Mouse (Mus musculus) stomach, postnatal 0 days (tissue): Measurements from ENCODE around the gene Flt3. TPM values are rescaled to one million over a fixed set of nuclear protein-coding genes. Genes with fewer than 3 reads are reported as not detected.

ENCODE experiments used
- ATAC-seq: fragments of 200-750 bp; cut with Nextera tagmentation; 2 replicates; pipeline ENCODE4 v1.8.0; 2017; ENCODE audit not compliant: low FRiP score, low TSS enrichment
- DNase-seq: peaks from one replicate; pipeline ENCODE4 v3.0.0-alpha.2; 2016; ENCODE audit warnings: low spot score
- H3K27ac ChIP-seq: fragments of 300-500 bp; sonication (generic); replicated peaks from 2 replicates; pipeline ENCODE4 v1.5.1; 2014; ENCODE audit warnings: mild to moderate bottlenecking, control low read depth
- H3K27me3 ChIP-seq: fragments of 300-500 bp; sonication (generic); 2 replicates; pipeline ENCODE4 v1.6.1; 2014; ENCODE audit warnings: low read length; ENCODE audit not compliant: control insufficient read depth, insufficient read depth
- H3K36me3 ChIP-seq: fragments of 300-500 bp; sonication (generic); 2 replicates; pipeline ENCODE4 v1.6.1; 2014; ENCODE audit warnings: low read length, mixed read lengths; ENCODE audit not compliant: control insufficient read depth, insufficient read depth
- H3K4me1 ChIP-seq: fragments of 300-500 bp; sonication (generic); replicated peaks from 2 replicates; pipeline ENCODE4 v1.6.1; 2014; ENCODE audit warnings: antibody characterized with exemption; ENCODE audit not compliant: control insufficient read depth, insufficient read depth
- H3K4me2 ChIP-seq: fragments of 300-500 bp; sonication (generic); replicated peaks from 2 replicates; pipeline ENCODE4 v1.6.1; 2014; ENCODE audit warnings: low read depth, mild to moderate bottlenecking, control low read depth, moderate library complexity
- H3K4me3 ChIP-seq: fragments of 300-500 bp; sonication (generic); 2 replicates; pipeline ENCODE4 v1.5.1; 2014; ENCODE audit warnings: low read depth, low read length, control low read depth
- H3K9ac ChIP-seq: fragments of 300-500 bp; sonication (generic); 2 replicates; pipeline ENCODE4 v1.6.1; 2014; ENCODE audit warnings: mild to moderate bottlenecking, low read length, control low read depth, mixed read lengths
- H3K9me3 ChIP-seq: fragments of 300-500 bp; sonication (generic); 2 replicates; pipeline ENCODE4 v1.6.1; 2016; ENCODE audit warnings: low read length; ENCODE audit not compliant: control insufficient read depth
- CTCF ChIP-seq: IDR thresholded peaks from 2 replicates; pipeline ENCODE4 v1.5.1; 2016; ENCODE audit warnings: antibody characterized with exemption, low read depth, mild to moderate bottlenecking, moderate library complexity
- EP300 ChIP-seq: optimal IDR thresholded peaks from 2 replicates; pipeline ENCODE3; 2016; ENCODE audit warnings: antibody characterized with exemption
- WGBS: fragments of 180-500 bp; shearing (Covaris S2); extraction: QIAGEN DNeasy Blood & Tissue Kit; methylation state at CpG from one replicate; pipeline ENCODE4 v1.1.7; 2014; 5-methylcytosine and 5-hydroxymethylcytosine counted together
- polyA plus RNA-seq: library from polyadenylated mRNA; unstranded; fragments of >200 nt; fragmentation: Nextera tagmentation; extraction: Ambion mirVana; gene quantifications from 2 replicates; pipeline ENCODE4 v1.2.1, GENCODE M21; 2015

The Flt3 gene
- polyA plus RNA-seq, 1 experiment from 2014 or later: 0.10 TPM

DNA sequence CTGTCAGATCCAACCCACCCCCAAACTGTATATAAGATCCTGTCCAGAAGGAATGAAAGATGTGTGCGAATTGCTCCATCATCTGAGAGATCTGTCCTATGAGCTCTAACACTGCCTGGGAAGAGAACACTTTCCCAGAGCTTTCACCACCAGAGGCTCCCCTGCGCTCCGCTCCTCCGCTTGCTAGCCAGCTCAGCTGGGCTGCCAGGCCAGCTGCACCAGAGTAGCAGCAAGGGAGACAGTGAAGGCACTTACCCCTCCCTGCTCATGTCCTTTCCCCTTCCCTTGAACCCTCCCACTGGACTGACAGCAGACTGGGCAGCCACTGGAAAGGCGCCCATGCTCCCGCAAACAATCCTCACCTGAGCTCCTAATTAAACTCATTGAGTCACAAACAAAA, 23.3 kb upstream of the Flt3 start:
- no peak overlapping the region for H3K9ac ChIP-seq
- ATAC-seq (no peak), DNase-seq (no peak)
- no peak overlapping the region for H3K4me2 ChIP-seq
- H3K27me3 ChIP-seq: no peaks in the 10 kb centered on the region
- H3K36me3 ChIP-seq: no peaks in the 10 kb centered on the region
- H3K4me1 ChIP-seq: no peaks in the 10 kb centered on the region
- no peaks in the 10 kb centered on the region for H3K9me3 ChIP-seq
- WGBS: 40% methylated on average over 6 of the region's 6 CpGs
- TF ChIP-seq EP300 (no peak), CTCF (peak; percentile 32; the same call in 1 of the 2 replicates)
- no peak overlapping the region for H3K27ac ChIP-seq
- no peak overlapping the region for H3K4me3 ChIP-seq

DNA sequence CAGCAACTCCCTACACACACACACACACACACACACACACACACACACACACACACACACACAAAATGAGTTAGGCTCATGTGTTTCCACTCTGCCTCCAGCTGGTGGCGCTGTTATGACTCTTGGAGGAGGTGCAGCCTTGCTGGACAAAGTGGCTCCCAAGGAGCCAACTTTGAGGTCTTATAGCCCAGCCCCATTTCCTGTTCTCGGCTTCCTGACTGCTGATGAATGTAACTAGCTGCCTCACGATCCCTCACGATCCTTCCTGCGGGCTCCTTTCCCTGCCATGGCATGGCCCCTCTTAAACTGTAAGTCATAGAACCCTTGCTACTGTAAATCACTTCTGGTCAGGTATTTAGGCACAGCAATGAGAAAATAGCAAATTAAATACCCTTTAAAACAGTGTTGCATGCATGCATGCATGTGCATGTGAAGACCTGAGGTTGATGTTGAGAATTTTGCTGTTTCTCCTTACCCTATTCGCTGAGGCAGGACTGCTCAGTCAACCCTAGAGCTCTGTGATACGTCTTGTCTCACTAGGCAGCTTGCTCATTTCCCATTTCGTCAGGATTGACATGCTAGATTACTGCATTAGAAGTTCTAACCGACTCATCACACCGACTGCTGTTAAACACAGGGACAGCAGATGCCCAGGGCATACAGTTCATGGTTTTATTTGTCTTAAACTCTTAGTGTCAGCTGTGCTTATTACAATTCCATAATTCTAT, 18.3 kb upstream of the Flt3 start:
- peak; percentile 69 for TF ChIP-seq CTCF
- no peak for TF ChIP-seq EP300
- DNase-seq (peak; percentile 30), ATAC-seq (no peak)
- no peak overlapping the region for H3K27ac ChIP-seq
- H3K4me1 ChIP-seq: no peaks in the 10 kb centered on the region
- H3K4me2 ChIP-seq: no peak overlapping the region
- no peak overlapping the region for H3K4me3 ChIP-seq
- no peaks in the 10 kb centered on the region for H3K27me3 ChIP-seq
- no peaks in the 10 kb centered on the region for H3K9me3 ChIP-seq
- WGBS: 27% methylated on average over 10 of the region's 10 CpGs
- H3K36me3 ChIP-seq: no peaks in the 10 kb centered on the region
- H3K9ac ChIP-seq: no peak overlapping the region

DNA sequence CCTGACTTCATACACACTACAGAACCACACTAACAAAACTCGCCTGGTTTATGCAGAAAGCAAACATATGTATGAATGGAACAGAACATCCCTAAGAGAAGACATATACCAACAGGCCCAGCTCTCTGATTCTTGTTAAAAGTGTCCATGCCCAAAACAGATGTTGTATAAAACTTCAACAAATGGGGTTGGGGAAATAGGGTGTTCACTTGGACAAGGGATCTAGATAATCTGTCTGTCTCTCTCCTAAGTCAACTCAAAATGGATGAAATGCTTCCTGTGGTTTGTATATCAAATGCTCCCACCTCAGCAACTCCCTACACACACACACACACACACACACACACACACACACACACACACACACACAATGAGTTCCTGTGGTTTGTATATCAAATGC, 17.7 kb upstream of the Flt3 start:
- 63% methylated on average over 1 of the region's 1 CpGs for WGBS
- TF ChIP-seq EP300 (no peak), CTCF (no peak)
- H3K4me2 ChIP-seq: no peak overlapping the region
- DNase-seq (no peak), ATAC-seq (no peak)
- H3K4me3 ChIP-seq: no peak overlapping the region
- H3K27ac ChIP-seq: no peak overlapping the region
- H3K9ac ChIP-seq: no peak overlapping the region
- no peaks in the 10 kb centered on the region for H3K4me1 ChIP-seq
- no peaks in the 10 kb centered on the region for H3K27me3 ChIP-seq
- H3K36me3 ChIP-seq: no peaks in the 10 kb centered on the region
- no peaks in the 10 kb centered on the region for H3K9me3 ChIP-seq

DNA sequence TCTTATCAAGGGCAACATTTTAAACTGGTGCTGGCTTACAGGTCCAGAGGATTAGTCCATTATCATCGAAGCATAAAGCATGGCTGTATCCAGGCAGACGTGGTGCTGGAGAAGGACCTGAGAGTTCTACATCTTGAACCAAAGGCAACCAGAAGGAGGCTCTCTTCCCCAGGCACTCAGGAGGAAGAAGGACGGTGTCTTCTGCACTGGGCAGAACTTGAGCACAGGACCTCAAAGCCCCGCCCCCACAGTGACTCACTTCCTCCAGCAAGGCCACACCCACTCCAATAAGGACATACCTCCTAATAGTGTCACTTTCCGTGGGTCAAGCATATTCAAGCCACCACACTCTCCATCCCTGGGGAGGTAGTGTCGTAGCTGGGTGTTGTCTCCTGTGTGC, 10.3 kb upstream of the Flt3 start:
- no peak overlapping the region for H3K9ac ChIP-seq
- no peaks in the 10 kb centered on the region for H3K9me3 ChIP-seq
- no peak overlapping the region for H3K27ac ChIP-seq
- H3K4me1 ChIP-seq: no peaks in the 10 kb centered on the region
- no peaks in the 10 kb centered on the region for H3K27me3 ChIP-seq
- no peak for DNase-seq
- ATAC-seq: no peak
- no peak overlapping the region for H3K4me3 ChIP-seq
- no peaks in the 10 kb centered on the region for H3K36me3 ChIP-seq
- H3K4me2 ChIP-seq: no peak overlapping the region
- TF ChIP-seq CTCF: no peak
- TF ChIP-seq EP300: no peak
- WGBS: 85% methylated on average over 6 of the region's 6 CpGs

DNA sequence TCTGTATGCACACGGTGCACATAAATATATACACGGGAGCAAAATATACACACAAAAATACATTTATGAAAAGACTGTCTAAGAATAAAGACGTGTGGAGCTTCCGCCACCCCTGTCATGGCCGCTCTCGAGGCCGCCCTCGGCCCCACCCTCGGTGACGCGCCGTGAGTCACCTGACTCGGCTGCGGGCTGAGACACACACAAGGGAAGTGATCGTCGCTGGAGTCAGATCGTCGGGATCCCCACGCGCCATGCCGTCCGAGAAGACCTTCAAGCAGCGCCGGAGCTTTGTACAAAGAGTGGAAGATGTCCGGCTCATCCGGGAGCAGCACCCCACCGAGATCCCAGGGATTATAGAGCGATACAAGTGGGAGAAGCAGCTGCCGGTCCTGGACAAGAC, 8.4 kb upstream of the Flt3 start:
- H3K9me3 ChIP-seq: no peaks in the 10 kb centered on the region
- TF ChIP-seq CTCF: no peak
- no peak for TF ChIP-seq EP300
- peak; percentile 48 for DNase-seq
- no peak overlapping the region for H3K4me2 ChIP-seq
- H3K4me1 ChIP-seq: no peaks in the 10 kb centered on the region
- no peak overlapping the region for H3K27ac ChIP-seq
- H3K36me3 ChIP-seq: no peaks in the 10 kb centered on the region
- no peak overlapping the region for H3K9ac ChIP-seq
- no peak for ATAC-seq
- WGBS: 54% methylated on average over 29 of the region's 29 CpGs
- H3K4me3 ChIP-seq: no peak overlapping the region
- H3K27me3 ChIP-seq: no peaks in the 10 kb centered on the region

DNA sequence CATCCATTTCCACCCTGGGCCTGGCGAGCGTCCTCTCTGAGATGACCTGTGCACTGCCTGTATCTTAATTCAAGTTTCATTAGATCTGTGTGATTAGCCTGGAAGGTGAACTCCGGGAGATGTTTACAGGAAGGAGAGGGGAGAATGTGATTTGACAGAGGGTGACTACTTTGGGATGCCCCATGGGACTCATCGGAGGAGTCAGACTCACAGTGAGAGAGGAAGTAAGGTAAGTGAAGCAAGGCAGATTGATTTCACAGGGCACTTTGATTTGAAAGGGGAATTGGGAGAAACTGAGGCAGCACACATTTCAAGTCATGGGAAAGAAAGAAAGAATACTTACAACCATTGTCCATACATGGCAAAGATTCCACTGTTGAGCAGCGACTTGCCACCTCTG, 5.8 kb upstream of the Flt3 start:
- H3K4me3 ChIP-seq: no peak overlapping the region
- WGBS: 75% methylated on average over 5 of the region's 5 CpGs
- TF ChIP-seq CTCF (no peak), EP300 (no peak)
- H3K9me3 ChIP-seq: no peaks in the 10 kb centered on the region
- H3K4me2 ChIP-seq: no peak overlapping the region
- no peak for ATAC-seq
- DNase-seq: no peak
- no peak overlapping the region for H3K9ac ChIP-seq
- H3K27me3 ChIP-seq: 0 out of 2 replicates have a peak, but pooled peaks cover 2% of the 10 kb centered on the region
- H3K36me3 ChIP-seq: no peaks in the 10 kb centered on the region
- no peak overlapping the region for H3K27ac ChIP-seq
- no peaks in the 10 kb centered on the region for H3K4me1 ChIP-seq
